Mouse (Mus musculus): ENCODE measurements around the gene Lrrc28. TPM values are rescaled to one million over a fixed set of nuclear protein-coding genes. Genes with fewer than 3 reads are reported as not detected.
"Not testable (repeated sequence)": the region's sequence is repeated elsewhere in the genome, so short reads cannot be mapped to it uniquely, and the experiment has no call there.

The Lrrc28 gene
- polyA plus RNA-seq, 2 experiments from 2014 or later, result 16.8 to 23.5 TPM

GRCm38 (mm10) chr7:67528063-67528811, 116.8 kb downstream of the Lrrc28 start:
- no peak for ATAC-seq

GRCm38 (mm10) chr7:67525886-67526580, 119.0 kb downstream of the Lrrc28 start:
- no peak for ATAC-seq

DNA sequence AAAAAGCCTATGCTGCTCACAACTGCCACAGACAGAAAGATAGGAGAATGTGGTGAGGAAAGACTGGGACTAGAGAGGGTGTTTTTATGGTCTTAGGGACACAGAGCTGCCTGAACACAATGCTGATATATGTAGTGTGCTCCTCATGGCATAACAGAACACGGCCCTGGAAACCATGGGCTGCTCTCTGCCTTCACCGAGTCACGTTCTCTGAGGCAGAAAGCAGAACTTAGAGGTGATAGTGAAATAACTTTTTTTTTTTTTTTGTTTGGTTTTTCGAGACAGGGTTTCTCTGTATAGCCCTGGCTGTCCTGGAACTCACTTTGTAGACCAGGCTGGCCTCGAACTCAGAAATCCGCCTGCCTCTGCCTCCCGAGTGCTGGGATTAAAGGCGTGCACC, 121.0 kb downstream of the Lrrc28 start:
- not testable (repeated sequence) for ATAC-seq

- no peak for ATAC-seq
Observed at GRCm38 (mm10) chr7:67523400-67523799, 121.7 kb downstream of the Lrrc28 start.

DNA sequence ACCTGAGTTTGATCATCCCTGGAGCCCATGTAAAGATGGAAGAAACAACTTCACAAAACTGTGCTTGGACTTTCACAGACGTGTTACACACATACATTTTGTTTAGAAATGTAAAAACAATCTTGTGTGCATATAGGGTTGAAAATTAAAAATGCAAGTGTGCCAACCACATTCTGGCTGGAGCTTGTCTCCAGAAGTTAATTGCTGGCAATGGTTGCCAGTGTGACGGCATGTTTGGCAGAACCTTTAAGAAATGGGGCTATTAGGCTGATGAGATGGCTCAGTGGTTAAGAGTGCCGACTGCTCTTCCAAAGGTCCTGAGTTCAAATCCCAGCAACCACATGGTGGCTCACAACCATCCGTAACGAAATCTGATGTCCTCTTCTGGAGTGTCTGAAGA, 123.3 kb downstream of the Lrrc28 start:
- ATAC-seq, result not testable (repeated sequence)

DNA sequence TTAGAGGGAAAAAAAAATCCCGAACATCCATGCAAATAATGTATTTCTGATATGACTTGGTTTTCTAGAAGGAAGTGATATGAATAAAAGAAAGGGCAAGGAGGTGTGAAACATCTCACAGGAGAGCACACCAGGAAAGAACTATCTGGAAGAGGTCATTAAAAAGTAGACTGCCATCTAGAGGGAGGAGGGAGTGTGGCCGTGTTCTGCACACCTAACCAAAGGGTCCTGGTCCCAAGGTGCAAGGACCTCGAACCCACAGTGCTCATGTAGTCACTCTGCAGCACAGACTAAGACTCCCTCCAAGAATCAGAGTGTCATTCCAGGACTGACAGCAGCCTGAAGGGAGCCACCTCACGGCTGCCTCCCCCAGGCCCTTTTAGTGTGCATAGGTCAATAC, 124.1 kb downstream of the Lrrc28 start:
- ATAC-seq, result no peak

GRCm38 (mm10) chr7:67520001-67520400, 125.1 kb downstream of the Lrrc28 start:
- ATAC-seq, result no peak

GRCm38 (mm10) chr7:67515621-67516020, 129.4 kb downstream of the Lrrc28 start:
- no peak for ATAC-seq

DNA sequence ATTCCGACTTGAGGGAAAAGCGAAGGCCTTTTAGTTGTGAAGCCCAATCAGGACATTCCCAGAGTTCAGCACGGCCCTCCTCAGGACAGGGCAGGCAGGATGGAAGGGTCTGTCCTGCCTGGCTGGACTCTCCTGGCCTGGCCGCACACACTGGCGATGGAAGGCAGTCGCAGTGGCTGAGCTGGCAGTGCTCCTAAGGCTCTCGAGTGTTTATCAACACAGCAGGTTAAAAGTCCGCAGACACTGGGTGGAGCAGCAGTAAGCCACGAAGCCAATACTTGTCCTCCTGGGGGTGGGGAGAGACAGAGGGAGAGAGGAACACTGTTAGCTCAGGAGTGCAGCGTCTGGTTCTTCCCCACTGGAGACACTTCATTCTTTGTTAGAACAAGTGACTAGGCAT, 130.2 kb downstream of the Lrrc28 start:
- no peak for ATAC-seq

DNA sequence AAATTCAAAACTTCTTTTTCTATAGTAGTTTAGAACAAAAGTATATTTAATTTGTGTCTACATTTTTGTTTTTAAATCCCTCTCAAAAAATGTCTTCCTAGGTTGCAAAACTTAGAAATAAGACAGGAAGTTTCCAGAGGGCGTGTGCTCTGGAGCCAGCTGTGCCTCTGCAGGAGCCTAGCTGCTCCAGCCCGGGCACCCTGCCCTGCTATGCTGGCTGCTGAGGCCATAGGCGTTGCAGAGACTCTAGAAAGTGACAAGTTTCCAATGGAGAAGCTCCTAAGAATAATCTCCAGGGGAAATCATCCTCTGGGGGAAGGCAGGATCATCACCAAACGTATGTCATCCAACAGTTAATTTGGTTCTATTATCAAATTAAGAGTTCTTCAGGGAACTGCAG, 130.7 kb downstream of the Lrrc28 start:
- ATAC-seq, result no peak

- no peak for ATAC-seq
Observed at GRCm38 (mm10) chr7:67513656-67514055, 131.4 kb downstream of the Lrrc28 start.

GRCm38 (mm10) chr7:67511606-67512005, 133.5 kb downstream of the Lrrc28 start:
- ATAC-seq, result no peak

GRCm38 (mm10) chr7:67503281-67504010, 141.6 kb downstream of the Lrrc28 start:
- no peak for ATAC-seq

DNA sequence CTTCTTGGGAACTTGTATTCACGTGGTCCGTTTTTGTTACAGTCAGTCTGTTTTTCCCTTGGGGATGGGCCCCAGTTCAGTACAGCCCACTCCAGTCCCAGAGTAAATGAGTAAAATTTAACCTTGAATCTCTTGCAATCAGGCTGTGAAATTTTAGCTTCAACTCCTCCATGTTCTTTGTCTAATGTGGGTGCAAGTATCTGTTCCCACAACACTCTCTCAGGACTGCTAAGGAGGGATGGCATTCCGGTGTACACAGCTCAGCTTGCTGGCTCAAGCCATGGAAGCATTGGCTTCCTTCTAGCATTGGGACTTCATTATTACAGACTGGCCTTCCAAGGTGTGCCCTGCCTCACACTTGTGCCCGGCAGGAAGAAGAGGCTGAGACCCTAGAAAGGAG, 142.4 kb downstream of the Lrrc28 start:
- ATAC-seq, result no peak

DNA sequence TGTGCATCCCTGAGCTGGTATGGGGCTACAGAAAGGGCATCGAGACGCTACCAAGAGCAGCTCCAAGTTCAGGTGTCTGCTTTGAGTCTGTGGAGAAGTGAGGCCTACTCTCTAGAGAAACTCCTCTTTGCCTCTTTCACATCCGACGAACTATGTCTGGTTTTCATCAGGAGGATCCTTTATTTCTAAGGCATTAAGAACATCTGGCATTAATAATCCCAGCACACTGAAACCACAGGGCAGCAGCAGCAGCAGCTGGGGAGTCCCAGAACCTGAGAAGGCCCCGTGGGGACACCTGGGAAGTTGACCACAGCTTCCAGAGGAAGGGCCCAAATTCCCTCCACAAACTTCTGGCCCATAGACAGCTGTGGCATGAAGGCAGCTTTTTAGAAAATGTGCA, 144.2 kb downstream of the Lrrc28 start:
- no peak for ATAC-seq

DNA sequence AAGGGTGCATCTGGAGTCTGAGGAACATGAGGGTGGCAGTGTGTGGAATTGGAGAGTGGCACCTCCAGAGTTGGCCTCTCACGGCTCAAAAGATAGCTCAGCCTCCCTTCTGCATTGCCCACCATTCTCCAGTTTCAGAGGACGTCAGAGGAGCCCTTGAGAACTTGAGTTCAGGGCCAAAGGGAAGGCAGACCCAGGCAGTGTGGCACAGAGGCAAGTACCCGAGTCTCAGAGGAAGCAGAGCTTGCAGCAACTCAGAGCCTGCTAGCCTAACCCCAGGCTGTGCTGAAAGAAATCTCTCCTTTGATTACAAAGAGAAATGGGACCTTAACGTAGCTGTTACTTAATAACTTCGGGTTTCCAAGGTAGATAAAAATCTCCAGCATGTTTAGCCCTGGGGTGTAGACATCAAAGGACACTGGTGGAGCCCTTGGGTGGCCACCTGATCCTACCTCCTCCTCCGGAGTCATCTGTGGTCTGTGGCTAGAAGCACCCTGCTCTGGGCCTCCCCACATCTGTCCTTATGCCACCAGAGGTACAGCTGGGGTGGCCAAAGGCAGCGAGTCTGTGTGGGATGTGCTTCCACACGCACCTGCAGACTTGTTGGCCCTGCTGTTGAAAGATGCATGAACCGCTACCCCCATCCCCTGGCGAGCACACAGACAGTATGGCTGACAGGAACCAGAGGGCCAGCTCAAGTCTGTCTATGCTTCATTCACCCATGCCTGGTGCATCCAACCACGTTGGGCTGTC, 144.8 kb downstream of the Lrrc28 start:
- no peak for ATAC-seq

- no peak for ATAC-seq
Observed at GRCm38 (mm10) chr7:67499516-67499915, 145.6 kb downstream of the Lrrc28 start.

DNA sequence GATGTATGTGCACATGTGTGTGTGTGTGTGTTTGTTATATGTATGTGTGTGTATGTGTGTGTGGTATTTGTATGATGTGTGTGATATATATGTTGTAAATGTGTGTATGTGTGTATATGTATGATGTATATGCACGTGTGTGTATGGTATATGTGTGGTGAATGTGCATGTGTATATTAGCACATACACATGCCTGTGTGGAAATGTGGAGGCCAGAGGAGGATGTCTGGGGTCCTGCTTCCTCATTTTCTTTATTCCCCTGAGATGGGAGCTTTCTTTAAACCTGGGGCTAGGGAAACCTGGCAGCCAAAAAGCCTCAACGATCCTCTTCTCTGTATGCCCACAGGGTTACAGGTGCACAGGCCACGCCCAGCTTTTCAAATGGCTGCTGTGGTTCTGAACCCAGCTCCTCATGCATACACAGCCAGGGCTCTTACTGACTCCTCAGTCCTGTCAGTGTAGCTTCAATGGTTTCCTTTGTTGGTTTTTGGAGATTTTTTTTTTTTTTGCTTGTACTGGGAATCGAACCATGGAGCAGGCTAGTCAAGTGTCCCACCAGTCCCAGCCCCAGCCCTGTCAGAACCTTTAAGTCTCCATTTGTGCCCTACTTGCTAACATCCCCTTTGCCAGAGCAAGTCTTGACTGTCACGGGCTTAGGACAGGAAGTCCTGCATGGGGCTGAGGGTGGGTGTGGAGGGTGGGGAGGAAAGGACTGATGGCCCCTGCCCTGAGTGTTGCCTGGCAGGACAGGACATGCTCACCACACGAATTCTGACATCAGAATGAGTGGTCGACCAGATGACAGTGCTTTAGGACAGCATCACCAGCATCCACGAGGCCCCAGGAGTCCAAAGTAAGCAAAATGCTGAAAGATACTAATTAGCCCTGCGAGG, 151.0 kb downstream of the Lrrc28 start:
- ATAC-seq, result no peak

GRCm38 (mm10) chr7:67487889-67488411, 157.1 kb downstream of the Lrrc28 start:
- no peak for ATAC-seq

GRCm38 (mm10) chr7:67486925-67487760, 157.9 kb downstream of the Lrrc28 start:
- no peak for ATAC-seq

DNA sequence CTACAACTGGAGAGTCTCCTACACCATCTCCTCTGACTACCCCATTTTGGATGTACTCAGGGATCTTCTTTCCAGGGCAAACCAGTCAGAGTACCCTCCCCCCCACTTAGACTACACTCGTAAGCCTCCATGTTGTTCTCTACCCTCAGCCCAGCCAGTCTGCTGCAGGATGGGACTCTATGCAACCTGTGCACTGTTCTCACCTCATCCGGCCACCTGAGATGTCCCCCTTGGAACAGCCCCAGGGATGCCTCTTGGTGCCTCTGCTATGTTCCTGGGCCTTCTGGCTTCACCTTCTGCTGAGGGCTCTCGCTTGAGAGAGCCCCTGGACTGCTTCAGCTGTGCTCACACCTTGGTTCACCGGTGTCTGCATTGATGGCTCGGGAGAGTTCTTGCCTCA, 158.7 kb downstream of the Lrrc28 start:
- ATAC-seq, result no peak

All from CD4-positive, CD25-positive, alpha-beta regulatory T cell, adult 4 months (primary cell).